In genomic region chr8:124433451-124434125, GRCm38 (mm10) we compare ENCODE assay signal across 8 mouse cellular contexts. TPM values are rescaled to one million over a fixed set of nuclear protein-coding genes. Genes with fewer than 3 reads are reported as not detected.
DNase-seq lines count a peak whose midpoint lies in the region; ATAC-seq lines count a peak whose summit lies in the region.

No protein-coding gene starts in this region.

- no peaks in the 10 kb centered on the region for H3K36me3 ChIP-seq in neural tube, embryonic 11.5 days (ENCODE audit: control insufficient read depth, insufficient read depth, low read length)

- H3K4me3 ChIP-seq in neural tube, embryonic 11.5 days (ENCODE audit: low read depth, low read length), result peak overlapping the region; percentile 78

- peak overlapping the region; percentile 70 for H3K9ac ChIP-seq in neural tube, embryonic 11.5 days (ENCODE audit: low read length)

- H3K27me3 ChIP-seq in neural tube, embryonic 11.5 days (ENCODE audit: control insufficient read depth, insufficient read depth, low read length), result peaks cover 12% of the 10 kb centered on the region

- ATAC-seq in neural tube, embryonic 11.5 days (ENCODE audit: insufficient read depth, low FRiP score, low TSS enrichment), result peak; percentile 17; the same call in 1 of the 2 replicates

- peak overlapping the region; percentile 96 for H3K4me2 ChIP-seq in neural tube, embryonic 11.5 days (ENCODE audit: low read depth)

- 2% methylated on average over 43 of the region's 56 CpGs for WGBS in neural tube, embryonic 11.5 days

- DNase-seq in gastrocnemius, postnatal 14 days, result peak; percentile 16
- DNase-seq in gastrocnemius, postnatal 25 days, result no peak
- DNase-seq in ES-CJ7 (ENCODE audit: low read depth, low spot score), result peak; percentile 35
- peak; percentile 68 to 76 for DNase-seq in cerebellum, postnatal 25 days
- DNase-seq in heart, postnatal 14 days, result peak; percentile 16 to 17
- peak; percentile 35 for DNase-seq in left cerebral cortex, postnatal 4 days
- DNase-seq in neural tube, embryonic 11.5 days (ENCODE audit: low spot score), result peak; percentile 32
- DNase-seq in spleen, adult 12 weeks (ENCODE audit: low spot score), result no peak

- no peak overlapping the region for H3K27ac ChIP-seq in neural tube, embryonic 11.5 days (ENCODE audit: low read depth, low read length)

- intact Hi-C loops in gastrocnemius, postnatal 14 days (cut with DNase I; ENCODE audit: low total_unique reads), result no loop called here
- intact Hi-C loops in heart, postnatal 14 days (cut with DNase I), result no loop called here
- intact Hi-C loops in left cerebral cortex, postnatal 4 days (cut with DNase I), result no loop called here

- no peaks in the 10 kb centered on the region for H3K9me3 ChIP-seq in neural tube, embryonic 11.5 days (ENCODE audit: control insufficient read depth, low read length)

- H3K4me1 ChIP-seq in neural tube, embryonic 11.5 days (ENCODE audit: control insufficient read depth, insufficient read depth, low read length), result peaks cover 4% of the 10 kb centered on the region; the same call in 1 of the 2 replicates

RNA-seq across cellular contexts. Expression of gene Pgbd5, which starts 5.9 kb away (rescaled TPM):
- total RNA-seq in gastrocnemius, postnatal 14 days (2021), result under 1 TPM; 0.57 to 0.73 TPM
- total RNA-seq in gastrocnemius, postnatal 25 days (2021), result under 1 TPM; 0.26 to 0.40 TPM
- 1 to 10 TPM; 2.0 to 2.2 TPM for total RNA-seq in heart, postnatal 14 days (2021)
- total RNA-seq in left cerebral cortex, postnatal 4 days (2021), result 10 to 100 TPM; 62.3 to 64.6 TPM
- 4.9 and 6.1 TPM in 2 replicates for polyA plus RNA-seq in neural tube, embryonic 11.5 days (2014; fragmentation: Nextera tagmentation; extraction: Ambion mirVana)

Comparison
In these comparisons a context has a peak if more than half of its experiments do, and no peak if none do; other contexts are left out.
1. DNase-seq: peak in gastrocnemius, postnatal 14 days (single experiment), ES-CJ7 (single experiment), cerebellum, postnatal 25 days (2 of 2), heart, postnatal 14 days (2 of 2), left cerebral cortex, postnatal 4 days (single experiment) and neural tube, embryonic 11.5 days (single experiment); none in gastrocnemius, postnatal 25 days (single experiment) and spleen, adult 12 weeks (single experiment).
2. RNA of gene Pgbd5, which starts 5.9 kb away (total RNA-seq): 62.3 to 64.6 TPM in left cerebral cortex, postnatal 4 days; 2.0 to 2.2 TPM in heart, postnatal 14 days, 0.57 to 0.73 TPM in gastrocnemius, postnatal 14 days and 0.26 to 0.40 TPM in gastrocnemius, postnatal 25 days; every median in the first group is over 10 times any median in the second.